ENCODE assay signal across 13 mouse cellular contexts in the genomic region with DNA sequence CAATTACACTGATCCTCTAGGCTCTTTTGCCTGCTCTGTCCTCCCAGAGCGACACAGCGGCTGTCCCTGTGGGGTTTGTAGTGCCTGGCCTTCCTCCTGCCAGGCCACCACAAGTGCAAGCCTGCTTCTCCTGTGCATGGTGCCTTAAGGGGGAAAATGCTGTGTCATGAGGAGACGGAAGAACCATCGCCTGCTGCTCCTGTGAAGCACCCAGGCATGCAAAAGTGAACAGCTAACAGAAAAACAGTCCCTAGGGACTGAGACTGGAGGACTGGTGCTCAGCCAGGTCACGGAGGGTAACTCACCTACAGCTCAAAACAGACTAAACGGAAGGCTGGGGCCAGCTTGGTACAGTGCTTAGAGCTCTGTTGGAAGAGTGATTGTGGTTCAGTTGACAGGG. TPM values are rescaled to one million over a fixed set of nuclear protein-coding genes. Genes with fewer than 3 reads are reported as not detected.
A peak's percentile ranks its signal among the peaks of the same experiment; 100 is the strongest.
DNase-seq lines count a peak whose midpoint lies in the region; ATAC-seq and TF ChIP-seq lines count a peak whose summit lies in the region.
"Had no signal": no experiment of that assay in that cellular context is flagged by ENCODE, and none has a peak within 500 bp of the region (broad histone marks: within the 10 kb centered on the region; RNA-seq: fewer than 3 reads in every experiment).

No protein-coding gene starts in this region.

- in situ Hi-C loops in CH12.LX (cut with MboI; ENCODE audit: low pct_ligation_motif_present, low pct_unique_long_range_greater_than_20kb, low sequenced_read_pairs), result no loop called here

- peaks cover 13% of the 10 kb centered on the region for H3K27me3 ChIP-seq in heart, embryonic 11.5 days (ENCODE audit: control insufficient read depth, insufficient read depth, low read length)
- no peaks in the 10 kb centered on the region for H3K27me3 ChIP-seq in CH12.LX (replicated peaks)
- peaks cover 18% of the 10 kb centered on the region for H3K27me3 ChIP-seq in liver, embryonic 15.5 days

- H3K27ac ChIP-seq in heart, embryonic 11.5 days (ENCODE audit: low read depth, low read length), result 0 out of 2 replicates have a peak overlapping the region, but pooled peaks have one; percentile 15
- H3K27ac ChIP-seq in CH12.LX (ENCODE audit: insufficient read depth, low read depth), result peak overlapping the region; percentile 100
- H3K27ac ChIP-seq in liver, embryonic 15.5 days (replicated peaks), result peak overlapping the region; percentile 81

- H3K4me1 ChIP-seq in heart, embryonic 11.5 days (ENCODE audit: control insufficient read depth, insufficient read depth, low read length), result peaks cover 33% of the 10 kb centered on the region
- peaks cover 33 to 94% of the 10 kb centered on the region in 2 experiments for H3K4me1 ChIP-seq in CH12.LX (ENCODE audit: control insufficient read depth in 1 of 2, insufficient read depth in 2 of 2)
- peaks cover 65% of the 10 kb centered on the region for H3K4me1 ChIP-seq in liver, embryonic 15.5 days (replicated peaks)

- H3K79me2 ChIP-seq in CH12.LX (replicated peaks; ENCODE audit: control insufficient read depth, extremely low read depth, insufficient read depth, poor library complexity, severe bottlenecking), result no peaks in the 10 kb centered on the region

- TF ChIP-seq CTCF in CH12.LX (conservative IDR thresholded peaks at IDR 0.05 in 1 of 2, IDR thresholded peaks at IDR 0.05 in 1 of 2; ENCODE audit: low read depth in 2 of 2, low read length in 2 of 2), result no peak

- WGBS in heart, embryonic 11.5 days (ENCODE audit: insufficient replicate concordance), result 69% methylated on average over 6 of the region's 6 CpGs
- WGBS in liver, embryonic 15.5 days (ENCODE audit: insufficient replicate concordance), result 24% methylated on average over 6 of the region's 6 CpGs

- dilution Hi-C loops in CH12.LX (cut with MboI; ENCODE audit: extremely low pct_ligation_motif_present, extremely low pct_unique_long_range_greater_than_20kb, low sequenced_read_pairs), result no loop called here

- ATAC-seq in heart, embryonic 11.5 days (replicated peaks; ENCODE audit: insufficient number of reproducible peaks, low FRiP score, low TSS enrichment), result no peak
- no peak for ATAC-seq in liver, embryonic 15.5 days (ENCODE audit: insufficient read depth)
- ATAC-seq: activated CD4-positive, CD25-positive, alpha-beta regulatory T cell, adult 4 months; intestine, postnatal 0 days had no signal

- no peak; the same call in 1 of the 2 replicates for TF ChIP-seq RAD21 in CH12.LX (IDR thresholded peaks at IDR 0.05; ENCODE audit: low read depth, low read length)

- H3K4me2 ChIP-seq in heart, embryonic 11.5 days, result no peak overlapping the region
- peak overlapping the region; percentile 54 for H3K4me2 ChIP-seq in CH12.LX (ENCODE audit: insufficient read depth, low read depth, poor library complexity, severe bottlenecking)
- H3K4me2 ChIP-seq in liver, embryonic 15.5 days, result no peak overlapping the region
- H3K4me2 ChIP-seq: limb, embryonic 15.5 days had no signal

- peak; percentile 88 for TF ChIP-seq EP300 in CH12.LX (IDR thresholded peaks at IDR 0.05; ENCODE audit: low read length)

- peak overlapping the region; percentile 46; the same call in 1 of the 2 replicates for H3K9ac ChIP-seq in heart, embryonic 11.5 days (ENCODE audit: low read depth, low read length)
- H3K9ac ChIP-seq in CH12.LX (ENCODE audit: insufficient read depth, low read depth), result peak overlapping the region; percentile 50
- peak overlapping the region; percentile 20; the same call in 1 of the 2 replicates for H3K9ac ChIP-seq in liver, embryonic 15.5 days
- H3K9ac ChIP-seq: limb, embryonic 15.5 days had no signal

- H3K9me3 ChIP-seq in heart, embryonic 11.5 days (replicated peaks; ENCODE audit: control insufficient read depth, low read length), result no peaks in the 10 kb centered on the region
- H3K9me3 ChIP-seq in CH12.LX (replicated peaks; ENCODE audit: low read length), result peaks cover 2% of the 10 kb centered on the region
- H3K9me3 ChIP-seq in liver, embryonic 15.5 days (replicated peaks), result no peaks in the 10 kb centered on the region
- H3K9me3 ChIP-seq: limb, embryonic 15.5 days had no signal

- intact Hi-C loops in heart, postnatal 36 days (cut with DNase I), result no loop called here

- H3K4me3 ChIP-seq in heart, embryonic 11.5 days (ENCODE audit: low read depth, low read length), result no peak overlapping the region
- no peak overlapping the region for H3K4me3 ChIP-seq in CH12.LX (replicated peaks in 1 of 3; ENCODE audit: low read depth in 2 of 3, low read length in 2 of 3, poor library complexity in 1 of 3)
- no peak overlapping the region for H3K4me3 ChIP-seq in liver, embryonic 15.5 days (replicated peaks)
- H3K4me3 ChIP-seq: limb, embryonic 15.5 days had no signal

- no peak for DNase-seq in heart, postnatal 36 days
- DNase-seq in CH12.LX (ENCODE audit: extremely low read depth), result peak; percentile 99
- peak; percentile 85 for DNase-seq in kidney, adult 9 months
- no peak for DNase-seq in thymus, postnatal 0 days (ENCODE audit: low spot score)
- no peak for DNase-seq in layer of hippocampus, postnatal 25 days (ENCODE audit: extremely low spot score in 1 of 2, low spot score in 1 of 2)
- DNase-seq in gastrocnemius, postnatal 25 days, result no peak
- DNase-seq: cerebellum, adult 11-12 months; thymus, postnatal 14 days had no signal

- no peaks in the 10 kb centered on the region for H3K36me3 ChIP-seq in heart, embryonic 11.5 days (ENCODE audit: control insufficient read depth, insufficient read depth, low read length)
- H3K36me3 ChIP-seq in CH12.LX (replicated peaks in 1 of 2; ENCODE audit: control insufficient read depth in 1 of 2, insufficient read depth in 1 of 2, low read length in 1 of 2), result no peaks in the 10 kb centered on the region
- no peaks in the 10 kb centered on the region for H3K36me3 ChIP-seq in liver, embryonic 15.5 days (replicated peaks)
- H3K36me3 ChIP-seq: limb, embryonic 15.5 days had no signal

- peak; percentile 73 for TF ChIP-seq POLR2A in CH12.LX (IDR thresholded peaks at IDR 0.05; ENCODE audit: low read depth, low read length)

TF ChIP-seq in CH12.LX, 34 proteins besides CTCF, POLR2A, EP300 and RAD21 (continues in another document):
- peak; percentile 93 for TF ChIP-seq BHLHE40 (IDR thresholded peaks at IDR 0.05; ENCODE audit: low read depth, low read length)

RNA-seq across cellular contexts. Expression of a gene that starts 3.3 kb away (rescaled TPM):
- polyA plus RNA-seq in heart, embryonic 11.5 days (2014; fragmentation: Nextera tagmentation; extraction: Ambion mirVana), result 0.26 and 0.37 TPM in 2 replicates
- total RNA-seq in heart, postnatal 36 days (2021), result 1 to 10 TPM in 1 of 2 experiments, under 1 TPM in 1; 0.22 to 1.6 TPM
- total RNA-seq in CH12.LX (2012; rRNA removed) (0.21 TPM in 1 of 2 replicates, not detected in the other), CH12.LX (2014; rRNA removed) (not detected in 2 replicates)
- polyA plus RNA-seq in CH12.LX (2012; ENCODE audit: insufficient read length, low read depth), result 0.16 TPM in 1 of 2 replicates, not detected in the other
- 3.4 and 4.3 TPM in 2 replicates for polyA plus RNA-seq in liver, embryonic 15.5 days (2015; fragmentation: Nextera tagmentation; extraction: Ambion mirVana)
- polyA plus RNA-seq in thymus, postnatal 0 days (2015; fragmentation: Nextera tagmentation; extraction: Ambion mirVana), result 1.2 and 1.4 TPM in 2 replicates
- total RNA-seq in layer of hippocampus, postnatal 25 days (2021), result under 1 TPM in 1 of 2 experiments, not detected in 1; 0.26 TPM
- total RNA-seq in gastrocnemius, postnatal 25 days (2021), result under 1 TPM in 1 of 2 experiments, not detected in 1; 0.33 TPM
- polyA plus RNA-seq: activated CD4-positive, CD25-positive, alpha-beta regulatory T cell, adult 4 months had no signal

RNA-seq across cellular contexts. Expression of a gene that starts 19.6 kb away (rescaled TPM):
- polyA plus RNA-seq in heart, embryonic 11.5 days (2014; fragmentation: Nextera tagmentation; extraction: Ambion mirVana), result 0.19 and 0.59 TPM in 2 replicates
- total RNA-seq in heart, postnatal 36 days (2021), result 1 to 10 TPM; 1.9 to 3.0 TPM
- 0.25 and 0.30 TPM in 2 replicates for total RNA-seq in CH12.LX (2012; rRNA removed)
- 2.4 and 2.6 TPM in 2 replicates for total RNA-seq in CH12.LX (2014; rRNA removed)
- 4.0 and 5.9 TPM in 2 replicates for polyA plus RNA-seq in CH12.LX (2012; ENCODE audit: insufficient read length, low read depth)
- polyA plus RNA-seq in liver, embryonic 15.5 days (2015; fragmentation: Nextera tagmentation; extraction: Ambion mirVana), result 7.2 and 7.4 TPM in 2 replicates
- polyA plus RNA-seq in thymus, postnatal 0 days (2015; fragmentation: Nextera tagmentation; extraction: Ambion mirVana), result 4.7 and 5.8 TPM in 2 replicates
- 1 to 10 TPM in 1 of 2 experiments, under 1 TPM in 1; 0.63 to 1.0 TPM for total RNA-seq in layer of hippocampus, postnatal 25 days (2021)
- total RNA-seq in gastrocnemius, postnatal 25 days (2021), result under 1 TPM; 0.54 to 0.56 TPM

RNA-seq across cellular contexts. Expression of a gene that starts 24.7 kb away (rescaled TPM):
- 38.9 and 41.6 TPM in 2 replicates for polyA plus RNA-seq in heart, embryonic 11.5 days (2014; fragmentation: Nextera tagmentation; extraction: Ambion mirVana)
- total RNA-seq in heart, postnatal 36 days (2021), result 10 to 100 TPM; 39.6 to 44.9 TPM
- total RNA-seq in CH12.LX (2012; rRNA removed) (15.2 and 22.9 TPM in 2 replicates), CH12.LX (2014; rRNA removed) (10.3 and 12.3 TPM in 2 replicates)
- polyA plus RNA-seq in CH12.LX (2012; ENCODE audit: insufficient read length, low read depth), result 30.0 and 35.1 TPM in 2 replicates
- polyA plus RNA-seq in liver, embryonic 15.5 days (2015; fragmentation: Nextera tagmentation; extraction: Ambion mirVana), result 21.7 and 22.3 TPM in 2 replicates
- 33.2 and 43.0 TPM in 2 replicates for polyA plus RNA-seq in thymus, postnatal 0 days (2015; fragmentation: Nextera tagmentation; extraction: Ambion mirVana)
- 10 to 100 TPM; 21.1 to 25.1 TPM for total RNA-seq in layer of hippocampus, postnatal 25 days (2021)
- total RNA-seq in gastrocnemius, postnatal 25 days (2021), result 10 to 100 TPM; 18.6 to 22.6 TPM

RNA-seq across cellular contexts. Expression of a gene that starts 26.9 kb away (rescaled TPM):
- polyA plus RNA-seq in heart, embryonic 11.5 days (2014; fragmentation: Nextera tagmentation; extraction: Ambion mirVana), result 72.5 and 78.9 TPM in 2 replicates
- total RNA-seq in heart, postnatal 36 days (2021), result 10 to 100 TPM; 28.9 to 35.0 TPM
- 77.3 and 84.9 TPM in 2 replicates for total RNA-seq in CH12.LX (2012; rRNA removed)
- total RNA-seq in CH12.LX (2014; rRNA removed), result 31.0 and 41.3 TPM in 2 replicates
- 114 and 128 TPM in 2 replicates for polyA plus RNA-seq in CH12.LX (2012; ENCODE audit: insufficient read length, low read depth)
- 37.8 and 47.7 TPM in 2 replicates for polyA plus RNA-seq in liver, embryonic 15.5 days (2015; fragmentation: Nextera tagmentation; extraction: Ambion mirVana)
- polyA plus RNA-seq in thymus, postnatal 0 days (2015; fragmentation: Nextera tagmentation; extraction: Ambion mirVana), result 135 and 142 TPM in 2 replicates
- 100 to 1,000 TPM; 285 to 304 TPM for total RNA-seq in layer of hippocampus, postnatal 25 days (2021)
- total RNA-seq in gastrocnemius, postnatal 25 days (2021), result 10 to 100 TPM; 15.4 to 20.0 TPM

RNA-seq across cellular contexts. Expression of a gene that starts 37.5 kb away (rescaled TPM):
- 296 and 308 TPM in 2 replicates for polyA plus RNA-seq in heart, embryonic 11.5 days (2014; fragmentation: Nextera tagmentation; extraction: Ambion mirVana)
- total RNA-seq in heart, postnatal 36 days (2021), result 10 to 100 TPM; 64.0 to 66.8 TPM
- total RNA-seq in CH12.LX (2012; rRNA removed) (135 and 168 TPM in 2 replicates), CH12.LX (2014; rRNA removed) (134 and 143 TPM in 2 replicates)
- 240 and 256 TPM in 2 replicates for polyA plus RNA-seq in CH12.LX (2012; ENCODE audit: insufficient read length, low read depth)
- polyA plus RNA-seq in liver, embryonic 15.5 days (2015; fragmentation: Nextera tagmentation; extraction: Ambion mirVana), result 148 and 155 TPM in 2 replicates
- 333 and 377 TPM in 2 replicates for polyA plus RNA-seq in thymus, postnatal 0 days (2015; fragmentation: Nextera tagmentation; extraction: Ambion mirVana)
- total RNA-seq in layer of hippocampus, postnatal 25 days (2021), result 10 to 100 TPM; 66.2 to 67.4 TPM
- 10 to 100 TPM; 57.7 to 66.0 TPM for total RNA-seq in gastrocnemius, postnatal 25 days (2021)

Comparison
In these comparisons a context has a peak if more than half of its experiments do, and no peak if none do; other contexts are left out.
1. H3K27ac ChIP-seq: peak in every context shown above with its lines; median percentile 100 in CH12.LX; 81 in liver, embryonic 15.5 days; 15 in heart, embryonic 11.5 days.
2. DNase-seq: peak in CH12.LX (single experiment) and kidney, adult 9 months (single experiment); none in heart, postnatal 36 days (0 of 2), thymus, postnatal 0 days (single experiment), layer of hippocampus, postnatal 25 days (0 of 2) and gastrocnemius, postnatal 25 days (single experiment).
3. Peak in every context shown above with its lines, with median percentiles within 50 percentile points of each other: H3K9ac ChIP-seq.